Mouse (Mus musculus): ENCODE data around the gene Magi2. TPM values are rescaled to one million over a fixed set of nuclear protein-coding genes. Genes with fewer than 3 reads are reported as not detected.

Gene Magi2
- polyA plus RNA-seq, 1 experiment from 2014 or later: 5.0 TPM

- WGBS: 87% methylated on average over 6 of the region's 6 CpGs
- no peaks in the 10 kb centered on the region for H3K9me3 ChIP-seq
- no peak for ATAC-seq (ENCODE audit: insufficient read depth, low FRiP score, low read depth)
- H3K27ac ChIP-seq: no peak overlapping the region
- no peaks in the 10 kb centered on the region for H3K27me3 ChIP-seq (replicated peaks)
- H3K4me2 ChIP-seq: no peak overlapping the region
- no peaks in the 10 kb centered on the region for H3K4me1 ChIP-seq
- no peak overlapping the region for H3K9ac ChIP-seq
- no peaks in the 10 kb centered on the region for H3K36me3 ChIP-seq
- no peak overlapping the region for H3K4me3 ChIP-seq (replicated peaks)
Observed at GRCm38 (mm10) chr5:19981518-19981917, 754.7 kb downstream of the Magi2 start.

- ATAC-seq (ENCODE audit: insufficient read depth, low FRiP score, low read depth): no peak
- no peaks in the 10 kb centered on the region for H3K36me3 ChIP-seq
- 72% methylated on average over 3 of the region's 3 CpGs for WGBS
- H3K27me3 ChIP-seq (replicated peaks): no peaks in the 10 kb centered on the region
- no peak overlapping the region for H3K27ac ChIP-seq
- no peak overlapping the region for H3K4me3 ChIP-seq (replicated peaks)
- H3K9me3 ChIP-seq: no peaks in the 10 kb centered on the region
- H3K9ac ChIP-seq: no peak overlapping the region
- no peak overlapping the region for H3K4me2 ChIP-seq
- H3K4me1 ChIP-seq: no peaks in the 10 kb centered on the region
Observed at GRCm38 (mm10) chr5:19982031-19982430, 755.2 kb downstream of the Magi2 start.

- no peaks in the 10 kb centered on the region for H3K27me3 ChIP-seq (replicated peaks)
- H3K36me3 ChIP-seq: no peaks in the 10 kb centered on the region
- ATAC-seq (ENCODE audit: insufficient read depth, low FRiP score, low read depth): no peak
- no peak overlapping the region for H3K4me2 ChIP-seq
- H3K9me3 ChIP-seq: no peaks in the 10 kb centered on the region
- WGBS: 74% methylated on average over 6 of the region's 6 CpGs
- H3K4me1 ChIP-seq: no peaks in the 10 kb centered on the region
- H3K9ac ChIP-seq: no peak overlapping the region
- no peak overlapping the region for H3K27ac ChIP-seq
- no peak overlapping the region for H3K4me3 ChIP-seq (replicated peaks)
Observed at GRCm38 (mm10) chr5:19999486-19999885, 772.6 kb downstream of the Magi2 start.

- H3K36me3 ChIP-seq: no peaks in the 10 kb centered on the region
- no peak for ATAC-seq (ENCODE audit: insufficient read depth, low FRiP score, low read depth)
- H3K9me3 ChIP-seq: no peaks in the 10 kb centered on the region
- no peak overlapping the region for H3K4me3 ChIP-seq (replicated peaks)
- H3K27me3 ChIP-seq (replicated peaks): no peaks in the 10 kb centered on the region
- no peak overlapping the region for H3K9ac ChIP-seq
- no peaks in the 10 kb centered on the region for H3K4me1 ChIP-seq
- H3K4me2 ChIP-seq: no peak overlapping the region
- H3K27ac ChIP-seq: no peak overlapping the region
- 56% methylated on average over 1 of the region's 1 CpGs for WGBS
Observed at GRCm38 (mm10) chr5:19999912-20000311, 773.1 kb downstream of the Magi2 start.

- 71% methylated on average over 2 of the region's 2 CpGs for WGBS
- Histone ChIP-seq H3K9ac (no peak overlapping the region), H3K9me3 (no peaks in the 10 kb centered on the region), H3K36me3 (no peaks in the 10 kb centered on the region), H3K4me3 (replicated peaks) (no peak overlapping the region), H3K27ac (no peak overlapping the region), H3K4me2 (no peak overlapping the region), H3K27me3 (replicated peaks) (no peaks in the 10 kb centered on the region), H3K4me1 (no peaks in the 10 kb centered on the region)
- no peak for ATAC-seq (ENCODE audit: insufficient read depth, low FRiP score, low read depth)
Observed at GRCm38 (mm10) chr5:20006616-20007015, 779.8 kb downstream of the Magi2 start.

GRCm38 (mm10) chr5:20007246-20007645 is 780.4 kb downstream of the Magi2 start:
- H3K27me3 ChIP-seq (replicated peaks): no peaks in the 10 kb centered on the region
- 84% methylated on average over 8 of the region's 8 CpGs for WGBS
- H3K4me2 ChIP-seq: no peak overlapping the region
- H3K27ac ChIP-seq: no peak overlapping the region
- no peaks in the 10 kb centered on the region for H3K4me1 ChIP-seq
- no peak overlapping the region for H3K4me3 ChIP-seq (replicated peaks)
- H3K36me3 ChIP-seq: no peaks in the 10 kb centered on the region
- H3K9ac ChIP-seq: no peak overlapping the region
- ATAC-seq (ENCODE audit: insufficient read depth, low FRiP score, low read depth): no peak
- no peaks in the 10 kb centered on the region for H3K9me3 ChIP-seq

- H3K9me3 ChIP-seq: no peaks in the 10 kb centered on the region
- no peaks in the 10 kb centered on the region for H3K27me3 ChIP-seq (replicated peaks)
- no peak overlapping the region for H3K9ac ChIP-seq
- H3K4me3 ChIP-seq (replicated peaks): no peak overlapping the region
- no peak overlapping the region for H3K4me2 ChIP-seq
- H3K4me1 ChIP-seq: no peaks in the 10 kb centered on the region
- H3K36me3 ChIP-seq: no peaks in the 10 kb centered on the region
- ATAC-seq (ENCODE audit: insufficient read depth, low FRiP score, low read depth): no peak
- WGBS: 71% methylated on average over 7 of the region's 7 CpGs
- no peak overlapping the region for H3K27ac ChIP-seq
Observed at GRCm38 (mm10) chr5:20010210-20010609, 783.4 kb downstream of the Magi2 start.

- no peaks in the 10 kb centered on the region for H3K27me3 ChIP-seq (replicated peaks)
- WGBS: 74% methylated on average over 3 of the region's 3 CpGs
- no peaks in the 10 kb centered on the region for H3K36me3 ChIP-seq
- no peaks in the 10 kb centered on the region for H3K9me3 ChIP-seq
- H3K4me3 ChIP-seq (replicated peaks): no peak overlapping the region
- no peaks in the 10 kb centered on the region for H3K4me1 ChIP-seq
- H3K4me2 ChIP-seq: no peak overlapping the region
- no peak for ATAC-seq (ENCODE audit: insufficient read depth, low FRiP score, low read depth)
- H3K9ac ChIP-seq: no peak overlapping the region
- H3K27ac ChIP-seq: no peak overlapping the region
Observed at GRCm38 (mm10) chr5:20018063-20018462, 791.2 kb downstream of the Magi2 start.

GRCm38 (mm10) chr5:20046649-20047048 is 819.8 kb downstream of the Magi2 start:
- no peak overlapping the region for H3K27ac ChIP-seq
- no peak for ATAC-seq (ENCODE audit: insufficient read depth, low FRiP score, low read depth)
- no peak overlapping the region for H3K9ac ChIP-seq
- no peaks in the 10 kb centered on the region for H3K9me3 ChIP-seq
- no peaks in the 10 kb centered on the region for H3K4me1 ChIP-seq
- H3K4me3 ChIP-seq (replicated peaks): no peak overlapping the region
- H3K27me3 ChIP-seq (replicated peaks): no peaks in the 10 kb centered on the region
- H3K4me2 ChIP-seq: no peak overlapping the region
- WGBS: 60% methylated on average over 3 of the region's 3 CpGs
- H3K36me3 ChIP-seq: no peaks in the 10 kb centered on the region

- Histone ChIP-seq H3K36me3 (no peaks in the 10 kb centered on the region), H3K27me3 (replicated peaks) (no peaks in the 10 kb centered on the region), H3K4me1 (no peaks in the 10 kb centered on the region), H3K27ac (no peak overlapping the region), H3K9me3 (no peaks in the 10 kb centered on the region), H3K4me3 (replicated peaks) (no peak overlapping the region), H3K4me2 (no peak overlapping the region), H3K9ac (no peak overlapping the region)
- 86% methylated on average over 2 of the region's 2 CpGs for WGBS
- no peak for ATAC-seq (ENCODE audit: insufficient read depth, low FRiP score, low read depth)
Observed at GRCm38 (mm10) chr5:20048386-20048785, 821.5 kb downstream of the Magi2 start.

- Histone ChIP-seq H3K27me3 (replicated peaks) (no peaks in the 10 kb centered on the region), H3K9me3 (no peaks in the 10 kb centered on the region), H3K36me3 (no peaks in the 10 kb centered on the region), H3K27ac (no peak overlapping the region), H3K4me3 (replicated peaks) (no peak overlapping the region), H3K9ac (no peak overlapping the region), H3K4me2 (no peak overlapping the region), H3K4me1 (no peaks in the 10 kb centered on the region)
- 26% methylated on average over 1 of the region's 1 CpGs for WGBS
- ATAC-seq (ENCODE audit: insufficient read depth, low FRiP score, low read depth): no peak
Observed at GRCm38 (mm10) chr5:20050284-20050683, 823.4 kb downstream of the Magi2 start.

- 90% methylated on average over 1 of the region's 1 CpGs for WGBS
Observed at GRCm38 (mm10) chr5:20055000-20055399, 828.2 kb downstream of the Magi2 start.

GRCm38 (mm10) chr5:20056074-20056842 is 829.4 kb downstream of the Magi2 start:
- peak overlapping the region; percentile 21; the same call in 1 of the 2 replicates for H3K27ac ChIP-seq
- WGBS: 39% methylated on average over 5 of the region's 5 CpGs
- no peak overlapping the region for H3K4me3 ChIP-seq (replicated peaks)
- H3K36me3 ChIP-seq: no peaks in the 10 kb centered on the region
- H3K4me1 ChIP-seq: no peaks in the 10 kb centered on the region
- no peak overlapping the region for H3K4me2 ChIP-seq
- no peaks in the 10 kb centered on the region for H3K27me3 ChIP-seq (replicated peaks)
- no peak overlapping the region for H3K9ac ChIP-seq
- H3K9me3 ChIP-seq: no peaks in the 10 kb centered on the region
- no peak; the same call in 1 of the 2 replicates for ATAC-seq (ENCODE audit: insufficient read depth, low FRiP score, low read depth)

More at GRCm38 (mm10) chr5:20055000-20055399, 828.2 kb downstream of the Magi2 start:
- Histone ChIP-seq H3K9ac (no peak overlapping the region), H3K9me3 (no peaks in the 10 kb centered on the region), H3K4me3 (replicated peaks) (no peak overlapping the region), H3K27me3 (replicated peaks) (no peaks in the 10 kb centered on the region), H3K27ac (no peak overlapping the region), H3K4me2 (no peak overlapping the region), H3K4me1 (no peaks in the 10 kb centered on the region), H3K36me3 (no peaks in the 10 kb centered on the region)
- ATAC-seq (ENCODE audit: insufficient read depth, low FRiP score, low read depth): no peak
